Mouse (Mus musculus): ENCODE results near the gene Gm49384. TPM values are rescaled to one million over a fixed set of nuclear protein-coding genes. Genes with fewer than 3 reads are reported as not detected.

Gm49384 gene
- polyA plus RNA-seq, 1 experiment from 2014 or later = 25.8 TPM

GRCm38 (mm10) chr12:69235782-69236181 lies 31.7 kb upstream of the Gm49384 start:
- H3K4me2 ChIP-seq (ENCODE audit: low read length) = no peak overlapping the region
- 74% methylated on average over 6 of the region's 6 CpGs for WGBS
- no peaks in the 10 kb centered on the region for H3K36me3 ChIP-seq (ENCODE audit: control insufficient read depth, insufficient read depth, low read length)
- no peak overlapping the region for H3K9ac ChIP-seq (ENCODE audit: low read length)
- H3K27ac ChIP-seq (ENCODE audit: low read depth) = no peak overlapping the region
- peaks cover under 1% of the 10 kb centered on the region for H3K4me1 ChIP-seq (replicated peaks; ENCODE audit: control insufficient read depth, insufficient read depth, low read length)
- no peak overlapping the region for H3K4me3 ChIP-seq (ENCODE audit: low read depth, low read length)
- ATAC-seq (replicated peaks; ENCODE audit: low FRiP score, low TSS enrichment, low read depth) (no peak), DNase-seq (ENCODE audit: low spot score) (no peak)
- no peaks in the 10 kb centered on the region for H3K9me3 ChIP-seq (ENCODE audit: control insufficient read depth, low read length)
- H3K27me3 ChIP-seq (replicated peaks; ENCODE audit: control insufficient read depth, insufficient read depth, low read length) = no peaks in the 10 kb centered on the region

- Histone ChIP-seq H3K9me3 (ENCODE audit: control insufficient read depth, low read length) (no peaks in the 10 kb centered on the region), H3K27ac (ENCODE audit: low read depth) (no peak overlapping the region), H3K9ac (ENCODE audit: low read length) (no peak overlapping the region), H3K4me3 (ENCODE audit: low read depth, low read length) (no peak overlapping the region), H3K36me3 (ENCODE audit: control insufficient read depth, insufficient read depth, low read length) (peaks cover 5% of the 10 kb centered on the region), H3K4me1 (replicated peaks; ENCODE audit: control insufficient read depth, insufficient read depth, low read length) (no peaks in the 10 kb centered on the region), H3K27me3 (replicated peaks; ENCODE audit: control insufficient read depth, insufficient read depth, low read length) (no peaks in the 10 kb centered on the region), H3K4me2 (ENCODE audit: low read length) (no peak overlapping the region)
- 64% methylated on average over 2 of the region's 2 CpGs for WGBS
- no peak for ATAC-seq (replicated peaks; ENCODE audit: low FRiP score, low TSS enrichment, low read depth)
- DNase-seq (ENCODE audit: low spot score) = no peak
Measured at GRCm38 (mm10) chr12:69229251-69229650, 25.2 kb upstream of the Gm49384 start.

- ATAC-seq (replicated peaks; ENCODE audit: low FRiP score, low TSS enrichment, low read depth) = peak; percentile 96
- WGBS = under 1% methylated on average over 37 of the region's 37 CpGs
Measured at GRCm38 (mm10) chr12:69227776-69228466, 23.9 kb upstream of the Gm49384 start, which contains the start of gene Pole2. Pole2 (minus strand) TSS chr12:69228195.

DNA sequence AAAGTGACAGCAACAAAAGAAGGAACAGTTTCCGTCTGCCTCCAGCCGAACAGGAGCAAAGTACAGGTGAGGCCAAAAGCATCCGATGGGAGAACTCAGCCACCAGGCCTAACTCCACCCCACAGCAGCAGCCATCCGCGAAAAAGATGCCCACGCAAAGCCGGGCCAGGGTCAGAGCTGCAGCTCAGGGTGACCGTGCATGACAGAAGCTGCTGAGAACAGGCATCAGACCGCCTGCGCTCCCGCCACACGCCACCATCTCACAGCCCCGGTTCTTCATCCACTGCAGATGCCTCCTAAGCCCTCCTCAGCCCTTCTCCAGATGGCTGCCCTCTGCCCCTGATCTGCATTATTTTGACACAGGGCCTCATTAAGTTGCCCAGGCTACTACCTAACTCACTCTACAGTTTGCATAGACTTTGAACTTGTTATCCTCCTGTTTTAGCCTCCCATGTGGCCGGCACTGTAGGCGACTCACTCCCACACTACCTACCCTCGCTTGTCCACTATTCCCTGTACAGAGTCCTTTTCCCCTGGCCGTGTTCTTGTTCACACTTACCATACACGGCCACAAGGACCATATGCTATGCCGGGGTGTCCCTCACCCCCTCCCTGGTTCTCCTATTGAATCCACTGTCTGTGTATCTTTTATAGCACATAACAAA lies 16.7 kb upstream of the Gm49384 start:
- no peak for ATAC-seq (replicated peaks; ENCODE audit: low FRiP score, low TSS enrichment, low read depth)
- 90% methylated on average over 19 of the region's 19 CpGs for WGBS
- Histone ChIP-seq H3K4me1 (replicated peaks; ENCODE audit: control insufficient read depth, insufficient read depth, low read length) (no peaks in the 10 kb centered on the region), H3K27me3 (replicated peaks; ENCODE audit: control insufficient read depth, insufficient read depth, low read length) (no peaks in the 10 kb centered on the region), H3K36me3 (ENCODE audit: control insufficient read depth, insufficient read depth, low read length) (peaks cover 58% of the 10 kb centered on the region), H3K9me3 (ENCODE audit: control insufficient read depth, low read length) (no peaks in the 10 kb centered on the region), H3K4me3 (ENCODE audit: low read depth, low read length) (no peak overlapping the region), H3K4me2 (ENCODE audit: low read length) (no peak overlapping the region), H3K27ac (ENCODE audit: low read depth) (no peak overlapping the region), H3K9ac (ENCODE audit: low read length) (no peak overlapping the region)
- no peak for DNase-seq (ENCODE audit: low spot score)

More at GRCm38 (mm10) chr12:69227776-69228466, 23.9 kb upstream of the Gm49384 start, which contains the start of gene Pole2:
- peak within 1 kb of the TSS; percentile 63 for H3K4me3 ChIP-seq (ENCODE audit: low read depth, low read length)
- H3K4me2 ChIP-seq (ENCODE audit: low read length) = peak within 1 kb of the TSS; percentile 67
- peaks cover 15% of the 10 kb centered on the region for H3K36me3 ChIP-seq (ENCODE audit: control insufficient read depth, insufficient read depth, low read length)
- H3K9me3 ChIP-seq (ENCODE audit: control insufficient read depth, low read length) = no peaks in the 10 kb centered on the region
- no peaks in the 10 kb centered on the region for H3K27me3 ChIP-seq (replicated peaks; ENCODE audit: control insufficient read depth, insufficient read depth, low read length)
- H3K27ac ChIP-seq (ENCODE audit: low read depth) = peak within 1 kb of the TSS; percentile 89
- DNase-seq (ENCODE audit: low spot score) = peak; percentile 98
- no peaks in the 10 kb centered on the region for H3K4me1 ChIP-seq (replicated peaks; ENCODE audit: control insufficient read depth, insufficient read depth, low read length)
- peak within 1 kb of the TSS; percentile 58 for H3K9ac ChIP-seq (ENCODE audit: low read length)

GRCm38 (mm10) chr12:69216587-69216986 lies 12.5 kb upstream of the Gm49384 start:
- DNase-seq (ENCODE audit: low spot score) (no peak), ATAC-seq (replicated peaks; ENCODE audit: low FRiP score, low TSS enrichment, low read depth) (no peak)
- Histone ChIP-seq H3K4me2 (ENCODE audit: low read length) (no peak overlapping the region), H3K36me3 (ENCODE audit: control insufficient read depth, insufficient read depth, low read length) (peaks cover 79% of the 10 kb centered on the region), H3K9ac (ENCODE audit: low read length) (no peak overlapping the region), H3K27me3 (replicated peaks; ENCODE audit: control insufficient read depth, insufficient read depth, low read length) (no peaks in the 10 kb centered on the region), H3K4me3 (ENCODE audit: low read depth, low read length) (no peak overlapping the region), H3K27ac (ENCODE audit: low read depth) (no peak overlapping the region), H3K4me1 (replicated peaks; ENCODE audit: control insufficient read depth, insufficient read depth, low read length) (no peaks in the 10 kb centered on the region), H3K9me3 (ENCODE audit: control insufficient read depth, low read length) (no peaks in the 10 kb centered on the region)
- WGBS = 92% methylated on average over 7 of the region's 7 CpGs

GRCm38 (mm10) chr12:69215000-69215785 lies 11.1 kb upstream of the Gm49384 start:
- no peak for ATAC-seq (replicated peaks; ENCODE audit: low FRiP score, low TSS enrichment, low read depth)
- H3K36me3 ChIP-seq (ENCODE audit: control insufficient read depth, insufficient read depth, low read length) = peaks cover 72% of the 10 kb centered on the region
- H3K9ac ChIP-seq (ENCODE audit: low read length) = no peak overlapping the region
- no peak overlapping the region for H3K4me2 ChIP-seq (ENCODE audit: low read length)
- WGBS = 91% methylated on average over 3 of the region's 3 CpGs
- H3K27ac ChIP-seq (ENCODE audit: low read depth) = no peak overlapping the region
- H3K4me1 ChIP-seq (replicated peaks; ENCODE audit: control insufficient read depth, insufficient read depth, low read length) = no peaks in the 10 kb centered on the region
- no peaks in the 10 kb centered on the region for H3K27me3 ChIP-seq (replicated peaks; ENCODE audit: control insufficient read depth, insufficient read depth, low read length)
- no peak for DNase-seq (ENCODE audit: low spot score)
- H3K4me3 ChIP-seq (ENCODE audit: low read depth, low read length) = no peak overlapping the region
- H3K9me3 ChIP-seq (ENCODE audit: control insufficient read depth, low read length) = no peaks in the 10 kb centered on the region

GRCm38 (mm10) chr12:69214393-69214792 lies 10.3 kb upstream of the Gm49384 start:
- Histone ChIP-seq H3K27me3 (replicated peaks; ENCODE audit: control insufficient read depth, insufficient read depth, low read length) (no peaks in the 10 kb centered on the region), H3K9me3 (ENCODE audit: control insufficient read depth, low read length) (no peaks in the 10 kb centered on the region), H3K4me1 (replicated peaks; ENCODE audit: control insufficient read depth, insufficient read depth, low read length) (no peaks in the 10 kb centered on the region), H3K27ac (ENCODE audit: low read depth) (no peak overlapping the region), H3K4me3 (ENCODE audit: low read depth, low read length) (no peak overlapping the region), H3K36me3 (ENCODE audit: control insufficient read depth, insufficient read depth, low read length) (peaks cover 70% of the 10 kb centered on the region), H3K9ac (ENCODE audit: low read length) (no peak overlapping the region), H3K4me2 (ENCODE audit: low read length) (no peak overlapping the region)
- no peak for ATAC-seq (replicated peaks; ENCODE audit: low FRiP score, low TSS enrichment, low read depth)
- WGBS = 93% methylated on average over 7 of the region's 7 CpGs
- DNase-seq (ENCODE audit: low spot score) = no peak

DNA sequence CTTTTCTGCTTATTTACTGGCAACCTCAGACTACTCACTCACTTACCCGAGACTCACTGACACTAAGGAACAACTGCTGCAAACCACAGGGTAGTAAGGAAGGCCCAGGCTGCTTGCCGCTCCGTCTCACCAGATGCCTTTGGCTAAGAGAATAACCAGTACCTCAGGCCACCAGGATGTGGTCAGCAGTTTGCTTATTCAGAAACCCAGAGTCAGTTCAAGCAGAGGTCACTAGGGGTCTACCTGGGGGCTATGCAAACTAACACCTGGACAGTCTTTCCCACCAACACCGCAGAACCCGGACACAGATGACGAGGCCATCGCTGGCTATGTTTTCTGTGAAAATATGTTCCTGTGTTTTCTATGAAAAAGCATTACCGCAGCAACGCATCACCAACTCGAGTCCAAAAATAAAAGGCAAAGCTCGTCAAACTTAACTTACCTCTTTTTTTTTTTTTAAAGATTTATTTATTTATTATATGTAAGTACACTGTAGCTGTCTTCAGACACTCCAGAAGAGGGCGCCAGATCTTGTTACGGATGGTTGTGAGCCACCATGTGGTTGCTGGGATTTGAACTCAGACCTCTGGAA lies 9.2 kb upstream of the Gm49384 start:
- Histone ChIP-seq H3K9ac (ENCODE audit: low read length) (no peak overlapping the region), H3K9me3 (ENCODE audit: control insufficient read depth, low read length) (no peaks in the 10 kb centered on the region), H3K27ac (ENCODE audit: low read depth) (no peak overlapping the region), H3K36me3 (ENCODE audit: control insufficient read depth, insufficient read depth, low read length) (peaks cover 75% of the 10 kb centered on the region), H3K4me3 (ENCODE audit: low read depth, low read length) (no peak overlapping the region), H3K27me3 (replicated peaks; ENCODE audit: control insufficient read depth, insufficient read depth, low read length) (no peaks in the 10 kb centered on the region), H3K4me1 (replicated peaks; ENCODE audit: control insufficient read depth, insufficient read depth, low read length) (no peaks in the 10 kb centered on the region), H3K4me2 (ENCODE audit: low read length) (no peak overlapping the region)
- WGBS = 95% methylated on average over 13 of the region's 13 CpGs
- no peak for ATAC-seq (replicated peaks; ENCODE audit: low FRiP score, low TSS enrichment, low read depth)
- no peak for DNase-seq (ENCODE audit: low spot score)

Data from intestine, embryonic 14.5 days (tissue).